Mouse (Mus musculus): ENCODE results near the gene Kcnmb3. TPM values are rescaled to one million over a fixed set of nuclear protein-coding genes. Genes with fewer than 3 reads are reported as not detected.

The Kcnmb3 gene
- polyA plus RNA-seq, 1 experiment: not detected

- TF ChIP-seq GATA1 (IDR thresholded peaks at IDR 0.05; ENCODE audit: low read length): no peak
Measured at GRCm38 (mm10) chr3:32472191-32472900, 19.7 kb downstream of the Kcnmb3 start.

- TF ChIP-seq GATA1 (IDR thresholded peaks at IDR 0.05; ENCODE audit: low read length): no peak
Measured at GRCm38 (mm10) chr3:32471098-32471497, 20.9 kb downstream of the Kcnmb3 start.

DNA sequence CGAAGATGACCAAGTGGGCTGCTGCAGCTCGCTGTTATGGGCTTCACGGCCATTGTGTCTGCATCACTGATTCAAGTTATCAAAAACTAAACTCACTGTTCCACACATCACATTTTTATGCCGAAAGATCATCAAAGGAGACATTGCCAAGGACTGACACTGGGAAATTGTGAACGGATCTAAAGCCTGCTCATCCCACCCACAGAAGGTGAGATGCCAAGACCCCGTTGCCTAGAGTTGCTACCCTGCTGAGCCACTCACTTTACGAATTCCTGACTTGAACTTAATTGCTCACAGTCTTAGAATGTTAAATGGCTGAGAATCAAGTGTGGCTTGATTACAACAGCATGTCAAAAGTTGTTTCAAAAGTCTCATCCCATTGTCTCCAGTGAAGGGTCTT lies 21.6 kb downstream of the Kcnmb3 start:
- no peak for TF ChIP-seq GATA1 (IDR thresholded peaks at IDR 0.05; ENCODE audit: low read length)

DNA sequence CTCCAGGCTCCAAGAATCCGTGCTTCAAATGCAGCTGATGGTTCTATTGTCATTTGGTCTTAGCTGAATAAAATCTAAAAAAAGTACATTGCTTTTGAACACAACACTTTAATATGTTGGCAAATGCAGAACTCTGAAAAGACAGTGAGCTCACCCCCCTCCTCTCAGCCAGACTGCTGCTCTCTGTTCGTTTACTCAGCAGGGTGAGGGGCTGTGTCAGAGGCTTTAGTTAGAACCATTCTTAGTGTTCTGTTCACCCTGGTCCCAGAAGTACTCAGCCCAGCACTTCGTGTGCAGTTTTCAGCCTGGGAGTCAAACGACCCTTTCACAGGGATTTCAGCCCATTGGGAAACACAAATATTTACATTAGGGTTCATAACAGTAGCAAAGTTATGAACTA lies 23.6 kb downstream of the Kcnmb3 start:
- TF ChIP-seq GATA1 (IDR thresholded peaks at IDR 0.05; ENCODE audit: low read length): no peak

GRCm38 (mm10) chr3:32467321-32467720 lies 24.7 kb downstream of the Kcnmb3 start:
- TF ChIP-seq GATA1 (IDR thresholded peaks at IDR 0.05; ENCODE audit: low read length): no peak

- no peak for TF ChIP-seq GATA1 (IDR thresholded peaks at IDR 0.05; ENCODE audit: low read length)
Measured at GRCm38 (mm10) chr3:32459777-32460176, 32.3 kb downstream of the Kcnmb3 start.

- no peak for TF ChIP-seq GATA1 (IDR thresholded peaks at IDR 0.05; ENCODE audit: low read length)
Measured at GRCm38 (mm10) chr3:32454329-32455021, 37.6 kb downstream of the Kcnmb3 start.

DNA sequence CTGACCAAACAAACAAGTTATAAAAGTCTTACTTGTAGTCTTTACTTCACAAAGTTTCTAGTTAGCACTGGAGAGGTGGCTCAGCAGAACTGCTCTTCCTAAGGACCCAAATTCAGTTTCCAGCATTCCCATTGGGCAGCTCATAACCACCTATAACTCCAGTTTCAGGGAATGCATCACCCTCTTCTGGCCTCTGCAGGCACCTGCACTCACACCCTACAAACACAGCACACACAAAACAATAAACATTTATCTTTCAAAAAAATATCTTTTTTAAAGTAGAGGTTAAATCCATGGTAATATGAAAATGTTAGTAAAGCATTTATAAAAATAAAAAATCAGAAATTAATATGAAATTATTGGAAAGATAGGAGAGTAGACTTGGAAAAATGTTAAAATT lies 50.3 kb downstream of the Kcnmb3 start:
- no peak for TF ChIP-seq GATA1 (IDR thresholded peaks at IDR 0.05; ENCODE audit: low read length)

DNA sequence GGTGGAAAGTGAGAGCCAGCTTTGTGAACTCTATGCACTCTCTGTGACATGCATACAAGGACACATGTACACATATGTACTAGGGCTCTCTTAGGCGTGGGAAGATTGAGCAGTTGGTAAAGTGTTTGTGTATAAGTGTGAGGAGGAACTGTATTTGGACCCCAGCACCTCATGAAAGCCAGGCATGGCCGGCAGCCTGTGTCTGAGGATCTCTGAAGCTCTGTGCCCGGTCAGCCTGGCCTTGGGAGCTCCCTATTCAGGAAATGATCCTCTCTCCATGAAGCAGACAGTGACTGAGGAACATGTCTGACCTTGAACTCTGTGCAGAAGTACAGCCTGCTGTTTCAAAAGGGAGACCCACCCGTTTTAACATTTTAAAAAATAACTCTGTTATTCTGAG lies 53.3 kb downstream of the Kcnmb3 start:
- no peak for TF ChIP-seq GATA1 (IDR thresholded peaks at IDR 0.05; ENCODE audit: low read length)

- TF ChIP-seq GATA1 (IDR thresholded peaks at IDR 0.05; ENCODE audit: low read length): no peak
Measured at GRCm38 (mm10) chr3:32437820-32438219, 54.2 kb downstream of the Kcnmb3 start.

GRCm38 (mm10) chr3:32437297-32437696 lies 54.7 kb downstream of the Kcnmb3 start:
- no peak for TF ChIP-seq GATA1 (IDR thresholded peaks at IDR 0.05; ENCODE audit: low read length)

- TF ChIP-seq GATA1 (IDR thresholded peaks at IDR 0.05; ENCODE audit: low read length): no peak
Measured at GRCm38 (mm10) chr3:32436101-32436500, 55.9 kb downstream of the Kcnmb3 start.

GRCm38 (mm10) chr3:32434016-32434415 lies 58.0 kb downstream of the Kcnmb3 start:
- no peak for TF ChIP-seq GATA1 (IDR thresholded peaks at IDR 0.05; ENCODE audit: low read length)

DNA sequence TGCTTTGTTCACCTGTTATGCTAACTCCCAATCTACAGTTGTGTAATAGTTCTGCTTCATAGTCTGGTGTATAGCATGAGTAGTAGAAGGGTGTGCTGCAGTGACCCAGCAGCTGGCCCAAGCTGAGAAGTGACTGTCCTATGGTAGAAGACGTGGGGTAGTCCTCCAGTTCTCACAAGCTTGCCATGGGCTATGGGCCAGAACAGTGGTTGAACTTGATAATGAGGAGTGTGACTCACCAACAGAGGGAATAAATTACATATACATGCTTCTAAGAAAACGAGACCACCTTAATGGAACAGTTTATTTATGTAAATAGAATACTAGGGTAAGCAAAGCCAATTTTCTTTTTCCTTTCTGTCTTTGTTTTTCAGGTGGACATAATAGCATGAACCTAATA lies 61.6 kb downstream of the Kcnmb3 start:
- no peak for TF ChIP-seq GATA1 (IDR thresholded peaks at IDR 0.05; ENCODE audit: low read length)

GRCm38 (mm10) chr3:32428921-32429320 lies 63.1 kb downstream of the Kcnmb3 start:
- TF ChIP-seq GATA1 (IDR thresholded peaks at IDR 0.05; ENCODE audit: low read length): no peak

DNA sequence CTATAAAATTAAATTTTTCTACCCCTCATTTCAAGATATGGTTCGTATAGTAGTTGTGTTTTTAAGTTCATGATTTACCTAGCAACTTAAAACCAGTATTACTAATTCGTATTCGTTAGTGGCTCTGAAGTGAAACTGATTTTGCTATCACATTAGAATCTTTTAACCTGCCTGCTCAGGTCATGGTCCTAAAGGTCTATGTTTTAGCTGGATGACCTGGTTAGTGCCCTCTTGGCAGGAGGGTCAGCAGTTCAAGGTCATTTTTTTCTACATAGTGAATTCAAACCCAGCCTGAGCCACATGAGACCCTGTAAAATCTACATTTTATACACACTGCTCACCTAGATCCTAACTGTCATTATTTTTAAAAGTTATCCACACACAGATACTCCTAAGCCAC lies 63.7 kb downstream of the Kcnmb3 start:
- no peak for TF ChIP-seq GATA1 (IDR thresholded peaks at IDR 0.05; ENCODE audit: low read length)

GRCm38 (mm10) chr3:32427695-32428094 lies 64.3 kb downstream of the Kcnmb3 start:
- no peak for TF ChIP-seq GATA1 (IDR thresholded peaks at IDR 0.05; ENCODE audit: low read length)

Other genes with a start within 250 kb of the Kcnmb3 start
- 5.3 and 5.6 TPM in 2 replicates for gene Zmat3, start 126.2 kb downstream of the Kcnmb3 start, polyA plus RNA-seq (2012)
- 1.2 and 1.6 TPM in 2 replicates for gene Pik3ca, start 94.6 kb downstream of the Kcnmb3 start, polyA plus RNA-seq (2012)
- gene Zfp639, start 18.0 kb upstream of the Kcnmb3 start, polyA plus RNA-seq (2012): 5.3 and 8.4 TPM in 2 replicates
- gene Mfn1, start 37.2 kb upstream of the Kcnmb3 start, polyA plus RNA-seq (2012): 10.0 and 15.3 TPM in 2 replicates
- gene Gnb4, start 124.4 kb upstream of the Kcnmb3 start, polyA plus RNA-seq (2012): 6.2 and 10.3 TPM in 2 replicates
- gene Actl6a, start 214.1 kb upstream of the Kcnmb3 start, polyA plus RNA-seq (2012): 14.2 and 21.7 TPM in 2 replicates
- 12.1 and 95.3 TPM in 2 replicates for gene Ndufb5, start 244.8 kb upstream of the Kcnmb3 start, polyA plus RNA-seq (2012)
- 1.3 and 1.7 TPM in 2 replicates for gene Mrpl47, start 245.4 kb upstream of the Kcnmb3 start, polyA plus RNA-seq (2012)

Data from G1E-ER4 (cell line).